Mouse (Mus musculus) lung, adult 2 months (tissue): Measurements from ENCODE around the gene Cav1.

ENCODE experiments used
- CTCF ChIP-seq: fragments of 200-500 bp; IDR thresholded peaks from 2 replicates; pipeline ENCODE4 v1.5.1; 2011; ENCODE audit warnings: mild to moderate bottlenecking, low read length, control low read depth; ENCODE audit not compliant: insufficient read depth
- POLR2A ChIP-seq: fragments of 200-500 bp; IDR thresholded peaks from 2 replicates; pipeline ENCODE4 v1.6.1; 2011; ENCODE audit warnings: low read depth, mild to moderate bottlenecking, control low read depth, low read length, borderline replicate concordance; ENCODE audit errors: extremely low read depth

DNA sequence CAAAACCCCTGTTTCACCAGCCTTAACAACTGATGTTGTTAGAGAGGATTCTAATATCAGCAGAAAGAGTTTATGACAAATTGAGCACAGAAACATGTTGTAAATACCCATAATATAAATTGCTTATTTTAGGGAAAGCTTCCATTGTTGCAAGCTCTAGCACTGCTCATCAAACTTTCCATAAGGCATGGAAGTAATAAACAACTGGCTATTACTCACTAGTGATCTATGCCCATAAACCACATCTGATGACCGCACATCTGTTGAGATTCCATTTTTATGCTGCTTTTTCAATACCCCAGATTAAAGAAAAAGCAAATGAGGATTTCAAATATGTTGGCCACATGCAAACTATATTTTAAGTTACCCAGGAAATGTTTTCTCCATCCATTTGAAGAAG is 48.0 kb upstream of the Cav1 start:
- TF ChIP-seq CTCF (no peak), POLR2A (no peak)
